In genomic region chr7:44262791-44263643, GRCm38 (mm10) we compare ENCODE assay signal across 8 mouse cellular contexts. TPM values are rescaled to one million over a fixed set of nuclear protein-coding genes. Genes with fewer than 3 reads are reported as not detected.
DNase-seq lines count a peak whose midpoint lies in the region; ATAC-seq lines count a peak whose summit lies in the region.

No protein-coding gene starts in this region.

- ATAC-seq in lung, embryonic 15.5 days (ENCODE audit: borderline replicate concordance, extremely low read depth, low FRiP score, low TSS enrichment): peak; percentile 60

- H3K36me3 ChIP-seq in hindbrain, embryonic 10.5 days: no peaks in the 10 kb centered on the region
- no peaks in the 10 kb centered on the region for H3K36me3 ChIP-seq in lung, embryonic 15.5 days

- DNase-seq in Muller cell, postnatal 12 days (ENCODE audit: inconsistent ontology term): peak; percentile 86
- DNase-seq in cerebellum, adult 9-11 months: peak; percentile 95
- peak; percentile 90 to 100 for DNase-seq in frontal cortex, adult 2 months (ENCODE audit: extremely low spot score in 1 of 2, low spot score in 1 of 2)
- peak; percentile 95 for DNase-seq in hindbrain, embryonic 10.5 days (ENCODE audit: low spot score)
- peak; percentile 99 for DNase-seq in layer of hippocampus, adult 9-10 months (ENCODE audit: low spot score)
- DNase-seq in ovary, postnatal 10 days (ENCODE audit: low spot score): peak; percentile 91
- DNase-seq in thymus, postnatal 0 days (ENCODE audit: low spot score): peak; percentile 94

- 2% methylated on average over 34 of the region's 34 CpGs for WGBS in hindbrain, embryonic 10.5 days
- WGBS in lung, embryonic 15.5 days: 4% methylated on average over 34 of the region's 34 CpGs

- H3K27me3 ChIP-seq in hindbrain, embryonic 10.5 days (ENCODE audit: insufficient read depth, poor library complexity, severe bottlenecking): peaks cover 48% of the 10 kb centered on the region
- peaks cover 26% of the 10 kb centered on the region for H3K27me3 ChIP-seq in lung, embryonic 15.5 days

- peaks cover 13% of the 10 kb centered on the region for H3K4me1 ChIP-seq in hindbrain, embryonic 10.5 days (replicated peaks)
- peaks cover 5% of the 10 kb centered on the region; the same call in 1 of the 2 replicates for H3K4me1 ChIP-seq in lung, embryonic 15.5 days

- peak overlapping the region; percentile 38 for H3K4me3 ChIP-seq in hindbrain, embryonic 10.5 days
- 0 out of 2 replicates have a peak overlapping the region, but pooled peaks have one; percentile 10 for H3K4me3 ChIP-seq in lung, embryonic 15.5 days

- no peak overlapping the region for H3K27ac ChIP-seq in hindbrain, embryonic 10.5 days
- H3K27ac ChIP-seq in lung, embryonic 15.5 days: no peak overlapping the region

- no peaks in the 10 kb centered on the region for H3K9me3 ChIP-seq in hindbrain, embryonic 10.5 days
- H3K9me3 ChIP-seq in lung, embryonic 15.5 days: no peaks in the 10 kb centered on the region

- H3K4me2 ChIP-seq in lung, embryonic 15.5 days: peak overlapping the region; percentile 48

- no peak overlapping the region for H3K9ac ChIP-seq in lung, embryonic 15.5 days

RNA-seq across cellular contexts. Expression of gene Gm15517, which starts 1.8 kb away (rescaled TPM):
- 0.82 and 0.99 TPM in 2 replicates for polyA plus RNA-seq in frontal cortex, adult 2 months (2012; rRNA removed)
- not detected in 2 replicates for polyA plus RNA-seq in hindbrain, embryonic 10.5 days (2016; fragmentation: Nextera tagmentation; extraction: Ambion mirVana)
- not detected in 2 replicates for polyA plus RNA-seq in lung, embryonic 15.5 days (2015; fragmentation: Nextera tagmentation; extraction: Ambion mirVana)
- not detected in 2 replicates for polyA plus RNA-seq in thymus, postnatal 0 days (2015; fragmentation: Nextera tagmentation; extraction: Ambion mirVana)

RNA-seq across cellular contexts. Expression of gene Acp4, which starts 5.8 kb away (rescaled TPM):
- not detected in 2 replicates for polyA plus RNA-seq in frontal cortex, adult 2 months (2012; rRNA removed)
- 0.09 and 0.12 TPM in 2 replicates for polyA plus RNA-seq in hindbrain, embryonic 10.5 days (2016; fragmentation: Nextera tagmentation; extraction: Ambion mirVana)
- not detected in 2 replicates for polyA plus RNA-seq in lung, embryonic 15.5 days (2015; fragmentation: Nextera tagmentation; extraction: Ambion mirVana)
- 0.14 TPM in 2 replicates for polyA plus RNA-seq in thymus, postnatal 0 days (2015; fragmentation: Nextera tagmentation; extraction: Ambion mirVana)

RNA-seq across cellular contexts. Expression of gene 2410002F23Rik, which starts 16.5 kb away (rescaled TPM):
- polyA plus RNA-seq in frontal cortex, adult 2 months (2012; rRNA removed): 114 and 118 TPM in 2 replicates
- polyA plus RNA-seq in hindbrain, embryonic 10.5 days (2016; fragmentation: Nextera tagmentation; extraction: Ambion mirVana): 173 and 174 TPM in 2 replicates
- 133 TPM in 2 replicates for polyA plus RNA-seq in lung, embryonic 15.5 days (2015; fragmentation: Nextera tagmentation; extraction: Ambion mirVana)
- 76.8 and 86.3 TPM in 2 replicates for polyA plus RNA-seq in thymus, postnatal 0 days (2015; fragmentation: Nextera tagmentation; extraction: Ambion mirVana)

RNA-seq across cellular contexts. Expression of gene 1700028J19Rik, which starts 16.5 kb away (rescaled TPM):
- polyA plus RNA-seq in frontal cortex, adult 2 months (2012; rRNA removed): 2.1 TPM in 2 replicates
- 1.0 and 1.5 TPM in 2 replicates for polyA plus RNA-seq in hindbrain, embryonic 10.5 days (2016; fragmentation: Nextera tagmentation; extraction: Ambion mirVana)
- polyA plus RNA-seq in lung, embryonic 15.5 days (2015; fragmentation: Nextera tagmentation; extraction: Ambion mirVana): 1.4 TPM in 2 replicates
- 0.81 and 1.3 TPM in 2 replicates for polyA plus RNA-seq in thymus, postnatal 0 days (2015; fragmentation: Nextera tagmentation; extraction: Ambion mirVana)

RNA-seq across cellular contexts. Expression of gene Gm36864, which starts 27.0 kb away (rescaled TPM):
- polyA plus RNA-seq in frontal cortex, adult 2 months (2012; rRNA removed): not detected in 2 replicates
- 0.10 TPM in 1 of 2 replicates, not detected in the other for polyA plus RNA-seq in hindbrain, embryonic 10.5 days (2016; fragmentation: Nextera tagmentation; extraction: Ambion mirVana)
- not detected in 2 replicates for polyA plus RNA-seq in lung, embryonic 15.5 days (2015; fragmentation: Nextera tagmentation; extraction: Ambion mirVana)
- not detected in 2 replicates for polyA plus RNA-seq in thymus, postnatal 0 days (2015; fragmentation: Nextera tagmentation; extraction: Ambion mirVana)
